Mouse (Mus musculus): ENCODE data around the gene Fgr. TPM values are rescaled to one million over a fixed set of nuclear protein-coding genes. Genes with fewer than 3 reads are reported as not detected.

Gene Fgr
- polyA plus RNA-seq, 1 experiment from 2014 or later = 0.08 TPM

GRCm38 (mm10) chr4:133039832-133040231 lies 65.9 kb downstream of the Fgr start:
- Histone ChIP-seq H3K4me3 (ENCODE audit: low read depth, low read length) (peak overlapping the region; percentile 58), H3K4me2 (ENCODE audit: low read depth, low read length) (peak overlapping the region; percentile 100), H3K27me3 (ENCODE audit: control insufficient read depth, insufficient read depth, low read length) (no peaks in the 10 kb centered on the region), H3K36me3 (replicated peaks; ENCODE audit: control insufficient read depth, insufficient read depth, low read depth, low read length) (no peaks in the 10 kb centered on the region), H3K9me3 (replicated peaks; ENCODE audit: control insufficient read depth, low read length) (no peaks in the 10 kb centered on the region), H3K4me1 (ENCODE audit: control insufficient read depth, insufficient read depth, low read length) (peaks cover 39% of the 10 kb centered on the region), H3K27ac (replicated peaks; ENCODE audit: low read depth, low read length) (peak overlapping the region; percentile 48; the same call in 1 of the 2 replicates), H3K9ac (replicated peaks; ENCODE audit: low read length) (no peak overlapping the region)
- ATAC-seq (replicated peaks; ENCODE audit: insufficient number of reproducible peaks, low FRiP score, low TSS enrichment, low read depth) = no peak
- WGBS = 2% methylated on average over 18 of the region's 18 CpGs
- no peak for DNase-seq (ENCODE audit: low spot score)

DNA sequence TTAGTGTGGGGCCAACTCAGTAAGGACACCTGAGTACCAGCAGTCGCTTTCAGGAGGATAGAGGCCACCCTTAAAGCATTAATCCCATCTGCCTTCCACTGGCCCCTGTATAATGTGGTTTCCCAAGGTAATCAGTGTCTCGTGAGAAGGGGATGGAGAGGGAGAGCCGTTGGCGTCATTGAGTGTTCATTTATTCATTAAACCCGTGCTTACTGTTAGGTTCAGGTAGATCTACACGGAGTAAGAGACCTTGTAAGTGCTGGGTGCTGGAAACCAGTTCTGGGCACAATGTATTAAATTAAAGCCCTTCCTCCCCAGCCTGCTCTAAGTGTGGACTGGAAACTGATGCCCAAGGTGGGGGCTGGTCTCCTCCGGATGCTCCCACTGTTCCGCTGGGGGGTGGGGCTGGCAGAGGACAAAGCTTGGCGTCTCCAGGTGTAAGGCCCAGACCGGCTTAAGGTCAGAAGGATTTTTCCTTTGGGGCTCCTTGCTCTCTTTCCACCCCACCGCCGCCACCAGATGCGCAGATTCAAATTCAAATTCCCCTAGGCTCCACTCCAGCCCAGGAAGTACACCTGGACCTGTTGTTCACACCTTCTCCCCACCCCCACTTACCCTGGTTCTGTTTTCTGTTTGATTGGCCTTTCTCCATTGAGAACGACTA lies 66.5 kb downstream of the Fgr start:
- Histone ChIP-seq H3K9me3 (replicated peaks; ENCODE audit: control insufficient read depth, low read length) (no peaks in the 10 kb centered on the region), H3K27me3 (ENCODE audit: control insufficient read depth, insufficient read depth, low read length) (no peaks in the 10 kb centered on the region), H3K9ac (replicated peaks; ENCODE audit: low read length) (no peak overlapping the region), H3K36me3 (replicated peaks; ENCODE audit: control insufficient read depth, insufficient read depth, low read depth, low read length) (no peaks in the 10 kb centered on the region), H3K27ac (replicated peaks; ENCODE audit: low read depth, low read length) (peak overlapping the region; percentile 48; the same call in 1 of the 2 replicates), H3K4me3 (ENCODE audit: low read depth, low read length) (peak overlapping the region; percentile 58; the same call in 1 of the 2 replicates), H3K4me1 (ENCODE audit: control insufficient read depth, insufficient read depth, low read length) (peaks cover 44% of the 10 kb centered on the region), H3K4me2 (ENCODE audit: low read depth, low read length) (peak overlapping the region; percentile 100)
- no peak for ATAC-seq (replicated peaks; ENCODE audit: insufficient number of reproducible peaks, low FRiP score, low TSS enrichment, low read depth)
- 23% methylated on average over 14 of the region's 14 CpGs for WGBS
- no peak for DNase-seq (ENCODE audit: low spot score)

DNA sequence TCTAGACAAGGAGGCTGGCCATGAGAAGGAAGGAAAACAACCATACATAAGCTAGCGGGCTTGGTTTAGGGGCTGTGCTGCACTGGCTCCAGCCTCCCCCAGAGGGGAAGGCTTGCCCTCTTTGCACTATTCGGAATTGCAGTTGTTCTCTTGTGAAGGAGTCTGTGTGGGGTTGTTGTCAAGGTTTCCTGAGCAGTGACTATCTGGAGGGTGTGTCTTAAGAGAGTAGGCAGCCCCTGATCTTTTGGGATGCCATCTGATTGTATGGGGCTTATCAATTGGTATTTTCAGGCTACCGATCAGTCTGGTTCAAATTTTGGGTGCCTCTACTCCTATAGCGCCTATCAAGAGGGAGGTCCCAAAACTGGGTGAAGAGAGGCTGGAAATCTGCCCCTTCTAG lies 68.3 kb downstream of the Fgr start:
- WGBS = 12% methylated on average over 4 of the region's 4 CpGs
- H3K4me3 ChIP-seq (ENCODE audit: low read depth, low read length) = no peak overlapping the region

GRCm38 (mm10) chr4:133042651-133043635 lies 69.0 kb downstream of the Fgr start:
- H3K4me2 ChIP-seq (ENCODE audit: low read depth, low read length) = peak overlapping the region; percentile 47
- WGBS = 2% methylated on average over 27 of the region's 28 CpGs

More for the DNA sequence above, 68.3 kb downstream of the Fgr start:
- DNase-seq (ENCODE audit: low spot score) (no peak), ATAC-seq (replicated peaks; ENCODE audit: insufficient number of reproducible peaks, low FRiP score, low TSS enrichment, low read depth) (no peak)
- Histone ChIP-seq H3K9me3 (replicated peaks; ENCODE audit: control insufficient read depth, low read length) (no peaks in the 10 kb centered on the region), H3K9ac (replicated peaks; ENCODE audit: low read length) (peak overlapping the region; percentile 39; the same call in 1 of the 2 replicates), H3K36me3 (replicated peaks; ENCODE audit: control insufficient read depth, insufficient read depth, low read depth, low read length) (no peaks in the 10 kb centered on the region), H3K27ac (replicated peaks; ENCODE audit: low read depth, low read length) (peak overlapping the region; percentile 90), H3K27me3 (ENCODE audit: control insufficient read depth, insufficient read depth, low read length) (no peaks in the 10 kb centered on the region), H3K4me1 (ENCODE audit: control insufficient read depth, insufficient read depth, low read length) (peaks cover 60% of the 10 kb centered on the region), H3K4me2 (ENCODE audit: low read depth, low read length) (peak overlapping the region; percentile 20)

DNA sequence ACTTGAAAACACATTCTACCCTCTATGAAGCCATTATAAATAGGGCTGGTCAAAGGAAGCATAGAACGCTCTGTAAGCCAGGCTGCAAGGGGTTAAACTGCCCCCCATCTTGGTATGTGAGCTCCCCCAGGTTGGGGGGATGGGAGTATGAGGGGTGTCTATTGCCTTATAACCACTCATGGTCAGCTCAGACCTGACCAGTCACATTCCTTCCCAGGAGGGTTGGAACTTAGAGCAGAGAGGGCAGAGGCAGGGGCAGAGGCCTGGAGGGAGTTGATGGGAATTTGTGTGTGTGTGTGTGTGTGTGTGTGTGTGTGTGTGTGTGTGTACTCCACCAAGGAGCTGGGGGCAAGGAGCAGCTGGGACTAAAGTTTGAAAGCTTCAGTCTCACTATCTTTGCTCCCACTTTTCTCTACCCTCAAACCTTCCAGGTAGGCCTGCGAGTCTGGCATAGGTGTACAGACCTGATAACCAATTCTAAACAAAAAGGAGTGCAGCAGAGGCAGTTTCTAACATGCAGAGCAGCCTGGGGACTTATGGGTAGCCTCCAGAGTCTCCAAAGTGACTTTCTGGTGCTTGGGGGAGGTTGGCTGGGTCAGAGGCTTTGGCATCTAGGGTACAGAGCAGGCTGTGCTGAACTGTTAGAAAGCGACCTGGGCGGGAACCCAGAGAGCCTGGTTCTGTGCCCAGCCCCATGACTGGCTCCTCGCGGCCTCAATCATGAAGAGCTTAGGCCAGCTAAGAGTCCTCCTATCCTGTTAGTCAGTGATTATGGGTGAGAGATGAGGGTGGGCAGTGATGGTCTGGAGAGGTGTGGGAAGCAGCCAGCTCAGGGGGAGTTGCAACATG lies 70.1 kb downstream of the Fgr start:
- no peak for DNase-seq (ENCODE audit: low spot score)
- Histone ChIP-seq H3K4me2 (ENCODE audit: low read depth, low read length) (peak overlapping the region; percentile 47; the same call in 1 of the 2 replicates), H3K9ac (replicated peaks; ENCODE audit: low read length) (no peak overlapping the region), H3K4me3 (ENCODE audit: low read depth, low read length) (no peak overlapping the region), H3K36me3 (replicated peaks; ENCODE audit: control insufficient read depth, insufficient read depth, low read depth, low read length) (no peaks in the 10 kb centered on the region), H3K27me3 (ENCODE audit: control insufficient read depth, insufficient read depth, low read length) (no peaks in the 10 kb centered on the region), H3K27ac (replicated peaks; ENCODE audit: low read depth, low read length) (peak overlapping the region; percentile 90), H3K4me1 (ENCODE audit: control insufficient read depth, insufficient read depth, low read length) (peaks cover 67% of the 10 kb centered on the region), H3K9me3 (replicated peaks; ENCODE audit: control insufficient read depth, low read length) (no peaks in the 10 kb centered on the region)
- 19% methylated on average over 6 of the region's 6 CpGs for WGBS
- no peak for ATAC-seq (replicated peaks; ENCODE audit: insufficient number of reproducible peaks, low FRiP score, low TSS enrichment, low read depth)

More at GRCm38 (mm10) chr4:133042651-133043635, 69.0 kb downstream of the Fgr start:
- ATAC-seq (replicated peaks; ENCODE audit: insufficient number of reproducible peaks, low FRiP score, low TSS enrichment, low read depth) (0 out of 2 replicates have a peak, but pooled peaks have one; percentile 8), DNase-seq (ENCODE audit: low spot score) (peak; percentile 80)
- no peaks in the 10 kb centered on the region for H3K9me3 ChIP-seq (replicated peaks; ENCODE audit: control insufficient read depth, low read length)
- peaks cover 67% of the 10 kb centered on the region for H3K4me1 ChIP-seq (ENCODE audit: control insufficient read depth, insufficient read depth, low read length)
- H3K9ac ChIP-seq (replicated peaks; ENCODE audit: low read length) = peak overlapping the region; percentile 39
- H3K4me3 ChIP-seq (ENCODE audit: low read depth, low read length) = peak overlapping the region; percentile 6; the same call in 1 of the 2 replicates
- H3K36me3 ChIP-seq (replicated peaks; ENCODE audit: control insufficient read depth, insufficient read depth, low read depth, low read length) = no peaks in the 10 kb centered on the region
- H3K27me3 ChIP-seq (ENCODE audit: control insufficient read depth, insufficient read depth, low read length) = no peaks in the 10 kb centered on the region
- H3K27ac ChIP-seq (replicated peaks; ENCODE audit: low read depth, low read length) = peak overlapping the region; percentile 90

DNA sequence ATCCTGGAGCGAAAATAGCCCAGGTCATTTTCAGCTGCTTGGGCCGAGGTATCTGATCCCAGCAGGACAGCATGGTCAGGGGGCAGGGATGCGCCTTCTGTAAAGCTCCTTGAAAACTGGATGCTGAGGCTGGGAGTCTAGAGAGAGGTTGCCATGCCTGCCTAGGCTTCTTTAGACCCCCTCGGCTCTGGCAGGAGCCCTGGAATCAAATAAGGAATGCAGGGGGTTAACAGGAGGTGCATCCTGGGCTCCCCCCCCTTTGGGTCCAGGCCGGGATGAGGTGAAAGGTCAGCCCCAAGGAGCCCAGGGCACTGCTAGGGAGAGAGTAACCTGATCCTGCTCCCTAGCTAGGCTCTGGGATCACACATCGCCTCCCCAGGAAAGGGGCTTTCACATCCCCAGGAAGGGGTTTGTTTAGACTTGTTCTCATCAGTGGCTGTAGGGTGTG lies 70.8 kb downstream of the Fgr start:
- H3K27me3 ChIP-seq (ENCODE audit: control insufficient read depth, insufficient read depth, low read length) = no peaks in the 10 kb centered on the region
- H3K9ac ChIP-seq (replicated peaks; ENCODE audit: low read length) = no peak overlapping the region
- no peak for ATAC-seq (replicated peaks; ENCODE audit: insufficient number of reproducible peaks, low FRiP score, low TSS enrichment, low read depth)

DNA sequence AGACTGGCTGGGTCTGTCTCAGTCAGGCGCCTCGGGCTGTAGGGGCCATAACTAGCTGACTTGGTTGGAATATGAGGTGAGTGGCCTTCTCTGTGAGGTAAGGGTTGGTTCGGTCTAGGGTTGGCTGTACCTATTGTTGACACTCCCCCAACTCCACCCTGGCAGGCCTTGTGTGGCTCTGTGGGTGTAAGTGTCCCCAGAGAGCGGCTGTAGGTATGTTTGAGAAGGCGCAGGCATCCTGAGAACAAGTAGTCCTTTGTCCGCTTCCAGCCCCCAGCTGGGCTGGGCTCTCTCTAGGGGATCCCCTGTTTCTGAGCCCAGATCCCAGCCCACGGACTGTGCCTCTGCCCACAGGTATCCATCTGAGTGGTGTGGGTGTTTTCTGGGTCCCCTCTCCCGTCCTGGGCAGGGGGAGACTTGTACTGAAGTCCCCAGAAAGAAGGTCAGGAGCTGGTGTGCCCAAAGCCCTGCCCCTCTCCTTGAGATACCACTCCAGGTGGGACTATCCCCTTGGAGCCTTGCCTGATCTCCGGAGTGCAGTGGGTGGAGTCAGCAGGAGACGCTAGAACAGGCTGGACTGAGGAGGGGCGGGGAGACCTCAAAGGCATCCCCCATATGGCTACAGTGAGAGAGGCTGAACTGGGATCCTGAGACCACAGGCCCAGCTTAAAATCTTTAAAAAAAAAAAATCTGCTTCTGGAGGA lies 72.0 kb downstream of the Fgr start:
- Histone ChIP-seq H3K4me3 (ENCODE audit: low read depth, low read length) (no peak overlapping the region), H3K27ac (replicated peaks; ENCODE audit: low read depth, low read length) (peak overlapping the region; percentile 57; the same call in 1 of the 2 replicates), H3K36me3 (replicated peaks; ENCODE audit: control insufficient read depth, insufficient read depth, low read depth, low read length) (no peaks in the 10 kb centered on the region), H3K4me2 (ENCODE audit: low read depth, low read length) (no peak overlapping the region), H3K9ac (replicated peaks; ENCODE audit: low read length) (peak overlapping the region; percentile 14; the same call in 1 of the 2 replicates), H3K9me3 (replicated peaks; ENCODE audit: control insufficient read depth, low read length) (no peaks in the 10 kb centered on the region), H3K4me1 (ENCODE audit: control insufficient read depth, insufficient read depth, low read length) (peaks cover 66% of the 10 kb centered on the region), H3K27me3 (ENCODE audit: control insufficient read depth, insufficient read depth, low read length) (no peaks in the 10 kb centered on the region)
- ATAC-seq (replicated peaks; ENCODE audit: insufficient number of reproducible peaks, low FRiP score, low TSS enrichment, low read depth) (no peak), DNase-seq (ENCODE audit: low spot score) (no peak)
- WGBS = 23% methylated on average over 11 of the region's 11 CpGs

More for the DNA sequence above, 70.8 kb downstream of the Fgr start:
- no peak for DNase-seq (ENCODE audit: low spot score)
- 2% methylated on average over 6 of the region's 6 CpGs for WGBS
- Histone ChIP-seq H3K4me3 (ENCODE audit: low read depth, low read length) (no peak overlapping the region), H3K27ac (replicated peaks; ENCODE audit: low read depth, low read length) (peak overlapping the region; percentile 90), H3K4me2 (ENCODE audit: low read depth, low read length) (peak overlapping the region; percentile 13; the same call in 1 of the 2 replicates), H3K36me3 (replicated peaks; ENCODE audit: control insufficient read depth, insufficient read depth, low read depth, low read length) (no peaks in the 10 kb centered on the region), H3K9me3 (replicated peaks; ENCODE audit: control insufficient read depth, low read length) (no peaks in the 10 kb centered on the region), H3K4me1 (ENCODE audit: control insufficient read depth, insufficient read depth, low read length) (peaks cover 68% of the 10 kb centered on the region)

All from embryonic facial prominence, embryonic 11.5 days (tissue).